Mouse (Mus musculus) limb, embryonic 15.5 days (tissue): ENCODE results near the gene Slc9a5. TPM values are rescaled to one million over a fixed set of nuclear protein-coding genes. Genes with fewer than 3 reads are reported as not detected.
A peak's percentile ranks its signal among the peaks of the same experiment; 100 is the strongest.

Experiments
- ATAC-seq: fragments of 200-750 bp; cut with Nextera tagmentation; 2 replicates; pipeline ENCODE4 v1.8.0; 2017; ENCODE audit warnings: low read depth, moderate TSS enrichment; ENCODE audit not compliant: insufficient number of reproducible peaks, low FRiP score, low TSS enrichment
- H3K27ac ChIP-seq: fragments of 300-500 bp; sonication (generic); 2 replicates; pipeline ENCODE4 v1.5.1; 2015; ENCODE audit warnings: moderate library complexity, mild to moderate bottlenecking, inconsistent platforms
- H3K27me3 ChIP-seq: fragments of 300-500 bp; sonication (generic); 2 replicates; pipeline ENCODE4 v1.6.1; 2015; ENCODE audit warnings: inconsistent platforms
- H3K36me3 ChIP-seq: fragments of 300-500 bp; sonication (generic); 2 replicates; pipeline ENCODE4 v1.6.1; 2015; ENCODE audit warnings: inconsistent platforms
- H3K4me1 ChIP-seq: fragments of 300-500 bp; sonication (generic); 2 replicates; pipeline ENCODE4 v1.6.1; 2015; ENCODE audit warnings: inconsistent platforms
- H3K4me2 ChIP-seq: fragments of 300-500 bp; sonication (generic); 2 replicates; pipeline ENCODE4 v1.6.1; 2015; ENCODE audit warnings: mild to moderate bottlenecking, inconsistent platforms
- H3K4me3 ChIP-seq: fragments of 300-500 bp; sonication (generic); 2 replicates; pipeline ENCODE4 v1.5.1; 2015; ENCODE audit warnings: mild to moderate bottlenecking, inconsistent platforms
- H3K9ac ChIP-seq: fragments of 300-500 bp; sonication (generic); 2 replicates; pipeline ENCODE4 v1.6.1; 2015; ENCODE audit warnings: inconsistent platforms
- H3K9me3 ChIP-seq: fragments of 300-500 bp; sonication (generic); 2 replicates; pipeline ENCODE4 v1.6.1; 2016; ENCODE audit warnings: inconsistent platforms
- WGBS: fragments of 180-500 bp; shearing (Covaris S2); methylation state at CpG from one replicate; pipeline ENCODE4 v1.1.7; 2015; 5-methylcytosine and 5-hydroxymethylcytosine counted together
- polyA plus RNA-seq: library from polyadenylated mRNA; unstranded; fragments of >200 nt; fragmentation: Nextera tagmentation; extraction: Ambion mirVana; gene quantifications from 2 replicates; pipeline ENCODE4 v1.2.1, GENCODE M21; 2015

Slc9a5 gene
- polyA plus RNA-seq, 1 experiment from 2014 or later, result 2.9 TPM

DNA sequence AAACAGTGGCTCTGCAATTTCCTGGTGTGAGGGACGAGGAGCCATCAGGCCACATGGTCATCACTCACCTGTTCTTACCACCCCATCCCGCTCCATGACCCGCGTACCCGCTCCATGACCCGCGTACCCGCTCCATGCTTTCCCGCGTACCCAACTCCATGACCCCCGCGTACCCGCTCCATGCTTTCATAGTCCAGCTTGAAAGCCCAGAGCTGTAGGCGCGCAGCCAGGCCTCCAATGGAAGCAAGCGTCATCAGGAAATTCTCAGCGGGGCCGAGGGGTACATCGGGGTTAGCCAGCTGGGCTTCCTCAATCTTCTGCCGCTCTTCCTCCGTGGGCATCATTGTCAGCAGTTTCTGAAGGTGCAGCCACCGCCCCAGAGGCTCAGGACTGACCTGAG, 17.2 kb upstream of the Slc9a5 start:
- Histone ChIP-seq H3K36me3 (peaks cover 84% of the 10 kb centered on the region), H3K4me1 (peaks cover 15% of the 10 kb centered on the region), H3K4me2 (no peak overlapping the region), H3K4me3 (no peak overlapping the region), H3K9ac (no peak overlapping the region), H3K27ac (no peak overlapping the region), H3K9me3 (no peaks in the 10 kb centered on the region), H3K27me3 (no peaks in the 10 kb centered on the region)
- no peak for ATAC-seq
- 94% methylated on average over 22 of the region's 22 CpGs for whole genome bisulfite sequencing

DNA sequence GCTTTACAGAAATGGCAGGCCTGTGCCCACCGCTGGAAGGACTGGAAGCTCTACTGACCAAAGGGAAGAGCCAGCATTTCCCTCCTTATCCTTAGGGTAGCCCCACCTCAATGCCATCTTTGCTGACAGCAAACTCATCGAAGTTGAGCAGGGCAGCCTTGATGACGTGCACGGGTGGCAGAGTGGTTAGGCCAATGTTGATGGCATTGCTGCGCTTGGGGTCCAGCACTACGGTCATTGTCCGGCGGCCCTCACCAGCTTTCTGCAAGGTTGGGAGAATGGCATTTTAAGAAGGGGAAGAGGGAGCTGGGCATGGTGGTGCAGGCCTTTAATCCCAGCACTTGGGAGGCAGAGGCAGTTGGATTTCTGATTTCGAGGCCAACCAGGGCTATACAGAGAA, 16.7 kb upstream of the Slc9a5 start:
- H3K27me3 ChIP-seq, result no peaks in the 10 kb centered on the region
- H3K9me3 ChIP-seq, result no peaks in the 10 kb centered on the region
- H3K36me3 ChIP-seq, result peaks cover 89% of the 10 kb centered on the region
- H3K27ac ChIP-seq, result no peak overlapping the region
- no peak for ATAC-seq
- no peak overlapping the region for H3K4me2 ChIP-seq
- no peak overlapping the region for H3K4me3 ChIP-seq
- peaks cover 14% of the 10 kb centered on the region for H3K4me1 ChIP-seq
- no peak overlapping the region for H3K9ac ChIP-seq
- WGBS, result 94% methylated on average over 9 of the region's 9 CpGs

DNA sequence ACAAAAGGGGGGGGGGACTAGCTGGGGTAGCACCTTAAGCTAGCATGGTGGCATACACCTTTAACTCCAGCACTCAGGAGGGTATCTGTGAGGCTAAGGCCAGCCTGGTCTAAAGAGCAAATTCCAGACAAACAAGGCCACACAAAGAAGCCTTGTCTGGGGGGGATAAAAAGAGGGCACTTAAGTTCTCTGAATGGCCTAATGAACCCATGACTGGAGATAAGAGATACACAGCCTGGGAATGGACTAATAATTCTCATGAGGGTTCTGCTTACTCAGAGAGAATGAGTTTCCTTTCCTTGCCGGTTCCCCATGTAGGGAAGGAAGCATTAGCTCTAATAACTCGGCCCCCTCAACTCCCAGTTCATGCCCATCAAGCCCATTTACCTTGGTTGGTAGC, 16.1 kb upstream of the Slc9a5 start:
- no peak overlapping the region for H3K4me2 ChIP-seq
- H3K9me3 ChIP-seq, result no peaks in the 10 kb centered on the region
- WGBS, result 80% methylated on average over 2 of the region's 2 CpGs
- no peak overlapping the region for H3K27ac ChIP-seq
- peaks cover 8% of the 10 kb centered on the region for H3K4me1 ChIP-seq
- H3K27me3 ChIP-seq, result no peaks in the 10 kb centered on the region
- no peak for ATAC-seq
- no peak overlapping the region for H3K9ac ChIP-seq
- peaks cover 93% of the 10 kb centered on the region for H3K36me3 ChIP-seq
- H3K4me3 ChIP-seq, result no peak overlapping the region

DNA sequence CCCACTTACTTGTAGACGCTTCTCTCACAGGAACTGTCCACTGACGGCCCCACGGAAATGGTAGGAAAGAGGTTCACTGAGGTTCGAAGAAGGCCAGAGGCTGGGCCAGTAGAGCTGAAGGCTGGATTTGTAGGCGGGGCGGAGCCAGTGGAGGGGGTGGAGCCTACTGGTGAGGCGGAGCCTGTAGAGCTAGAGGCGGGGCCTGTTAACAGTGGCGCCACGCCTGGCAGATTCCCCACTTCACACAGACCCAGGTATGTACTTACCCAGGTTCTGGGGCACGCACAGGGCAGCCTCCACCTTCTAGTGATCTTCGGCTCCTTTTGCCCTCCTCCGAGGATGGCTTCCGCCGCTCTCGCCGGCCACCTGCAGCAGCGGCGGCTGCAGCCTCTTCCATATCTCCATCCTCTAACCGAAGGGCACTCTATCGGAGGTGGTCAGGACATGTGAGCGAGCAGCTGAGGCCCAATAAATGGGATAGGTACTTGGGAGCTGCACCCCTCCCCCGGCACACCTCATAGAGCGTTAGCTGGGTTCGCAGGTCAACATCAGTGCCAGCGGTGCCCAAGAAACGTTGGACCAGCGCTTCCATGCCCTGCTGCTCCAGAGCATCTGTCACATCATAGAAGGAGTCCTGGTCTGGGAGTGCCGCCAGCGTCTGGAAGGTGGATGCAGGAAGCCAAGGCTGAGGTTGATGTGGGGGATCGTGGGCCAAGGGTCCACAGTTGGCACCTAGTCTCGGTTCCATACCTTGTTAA, 12.1 kb upstream of the Slc9a5 start:
- H3K9me3 ChIP-seq, result no peaks in the 10 kb centered on the region
- no peak for ATAC-seq
- no peak overlapping the region for H3K9ac ChIP-seq
- H3K4me3 ChIP-seq, result no peak overlapping the region
- H3K4me1 ChIP-seq, result peaks cover 15% of the 10 kb centered on the region
- H3K36me3 ChIP-seq, result peaks cover 64% of the 10 kb centered on the region
- WGBS, result 55% methylated on average over 32 of the region's 32 CpGs
- H3K27me3 ChIP-seq, result no peaks in the 10 kb centered on the region
- H3K27ac ChIP-seq, result no peak overlapping the region
- no peak overlapping the region for H3K4me2 ChIP-seq

DNA sequence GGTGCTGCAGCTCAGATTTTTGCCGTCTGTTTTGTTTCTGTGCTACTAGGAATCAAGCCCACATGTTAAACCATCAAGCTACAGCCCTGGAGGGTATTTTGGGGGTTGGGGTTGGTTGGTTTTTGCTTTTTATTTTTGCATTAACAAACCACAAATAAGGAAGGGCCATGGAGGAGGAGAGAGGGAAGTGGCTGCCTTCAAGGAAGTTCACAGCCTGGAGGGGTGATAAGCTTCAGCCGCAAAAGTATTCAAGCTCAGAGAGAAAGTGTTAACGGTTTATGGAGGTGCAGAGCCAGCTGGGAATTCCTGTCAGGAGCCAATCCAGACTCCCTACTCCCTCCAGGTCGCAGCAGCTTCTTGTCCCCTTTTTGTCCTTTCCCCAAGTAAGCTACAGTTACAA, 9.7 kb upstream of the Slc9a5 start:
- no peak overlapping the region for H3K4me3 ChIP-seq
- no peak overlapping the region for H3K4me2 ChIP-seq
- no peaks in the 10 kb centered on the region for H3K9me3 ChIP-seq
- no peak for ATAC-seq
- H3K27ac ChIP-seq, result no peak overlapping the region
- 13% methylated on average over 4 of the region's 4 CpGs for WGBS
- peaks cover 19% of the 10 kb centered on the region for H3K4me1 ChIP-seq
- peaks cover 42% of the 10 kb centered on the region for H3K36me3 ChIP-seq
- H3K9ac ChIP-seq, result no peak overlapping the region
- H3K27me3 ChIP-seq, result no peaks in the 10 kb centered on the region

DNA sequence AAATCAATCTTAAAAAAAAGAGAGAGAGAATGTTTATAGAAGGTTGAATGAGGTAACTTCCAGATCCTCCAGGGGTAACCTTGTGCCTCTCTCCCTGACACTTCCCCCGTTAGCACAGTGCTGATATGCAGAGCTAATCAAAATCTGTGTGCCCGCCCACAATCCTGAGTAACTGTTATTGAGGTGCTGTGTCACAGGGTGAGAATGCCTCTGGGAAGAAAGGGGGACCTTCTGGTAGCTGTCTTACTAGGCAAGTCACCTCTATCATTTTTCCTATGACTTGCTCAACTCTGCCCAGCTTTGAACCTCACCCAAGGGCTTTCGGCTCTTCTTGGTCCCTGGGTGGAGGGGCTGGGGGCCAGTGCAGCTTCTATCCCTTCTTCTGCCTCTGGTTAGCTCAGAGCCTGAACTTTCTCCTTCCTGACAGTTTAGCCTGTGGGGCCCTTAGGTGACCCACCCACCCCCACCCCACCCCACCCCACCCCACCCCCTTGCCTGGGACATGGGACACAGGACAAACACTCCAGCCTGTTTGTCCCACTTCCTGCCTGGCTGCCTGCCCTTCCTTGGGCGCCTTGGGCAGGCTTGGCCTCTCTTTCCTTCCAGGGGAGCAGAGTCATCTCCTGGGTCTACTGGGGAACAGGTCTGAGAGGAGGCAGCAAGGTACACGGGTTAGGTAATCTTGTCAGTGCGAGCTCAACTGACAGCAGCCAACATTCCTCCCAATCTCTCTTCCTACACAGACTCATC, 8.6 kb upstream of the Slc9a5 start:
- Histone ChIP-seq H3K36me3 (peaks cover 32% of the 10 kb centered on the region), H3K4me3 (no peak overlapping the region), H3K9ac (no peak overlapping the region), H3K4me2 (no peak overlapping the region), H3K27ac (no peak overlapping the region), H3K4me1 (peaks cover 25% of the 10 kb centered on the region), H3K27me3 (no peaks in the 10 kb centered on the region), H3K9me3 (no peaks in the 10 kb centered on the region)
- no peak for ATAC-seq
- 74% methylated on average over 5 of the region's 6 CpGs for WGBS

DNA sequence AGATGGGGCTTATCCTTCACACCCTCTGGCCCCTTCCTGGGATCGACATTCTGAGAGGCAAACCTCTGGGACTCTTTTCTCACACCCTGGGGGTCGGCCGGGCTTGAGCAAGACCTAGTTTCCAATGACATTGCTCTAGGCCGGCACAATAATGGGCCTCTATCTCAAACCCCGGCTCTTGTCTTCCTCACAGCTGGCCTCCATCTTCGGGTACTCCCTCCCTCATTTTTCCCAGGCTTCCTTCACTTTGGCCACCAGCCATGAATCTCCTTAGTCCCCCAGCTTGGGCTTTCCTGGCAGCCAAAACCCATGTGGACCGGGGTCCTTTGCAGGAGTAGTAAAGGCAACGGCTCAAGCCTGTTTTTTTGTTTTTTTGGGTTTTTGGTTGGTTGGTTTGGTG, 7.2 kb upstream of the Slc9a5 start:
- Histone ChIP-seq H3K9me3 (no peaks in the 10 kb centered on the region), H3K27ac (no peak overlapping the region; the same call in 1 of the 2 replicates), H3K9ac (no peak overlapping the region), H3K27me3 (no peaks in the 10 kb centered on the region), H3K4me1 (peaks cover 36% of the 10 kb centered on the region), H3K4me2 (no peak overlapping the region), H3K36me3 (peaks cover 19% of the 10 kb centered on the region), H3K4me3 (no peak overlapping the region)
- no peak for ATAC-seq
- 41% methylated on average over 8 of the region's 8 CpGs for WGBS

DNA sequence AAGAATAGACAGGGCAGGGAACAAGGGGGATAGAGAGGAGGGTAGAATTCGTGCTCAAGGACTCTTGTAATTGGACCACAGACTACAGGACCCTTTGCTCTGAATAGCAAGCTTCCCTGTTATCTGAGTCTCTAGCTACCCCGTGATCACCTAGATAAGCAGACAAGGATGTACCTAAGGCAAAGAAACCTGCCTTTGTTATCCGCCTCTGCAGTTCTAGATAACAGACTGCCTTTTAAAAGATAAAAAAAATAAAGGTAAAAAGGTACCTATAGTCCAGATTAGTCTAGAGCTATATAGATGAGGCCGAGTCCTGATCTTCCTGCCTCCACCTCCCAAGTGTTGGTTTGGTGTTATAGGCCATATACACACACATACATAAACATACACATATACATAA, 5.9 kb upstream of the Slc9a5 start:
- Histone ChIP-seq H3K36me3 (peaks cover 7% of the 10 kb centered on the region), H3K27ac (no peak overlapping the region), H3K9ac (no peak overlapping the region), H3K9me3 (no peaks in the 10 kb centered on the region), H3K4me3 (no peak overlapping the region), H3K4me1 (peaks cover 45% of the 10 kb centered on the region), H3K27me3 (no peaks in the 10 kb centered on the region), H3K4me2 (no peak overlapping the region)
- no peak for ATAC-seq
- WGBS, result 85% methylated on average over 4 of the region's 4 CpGs

DNA sequence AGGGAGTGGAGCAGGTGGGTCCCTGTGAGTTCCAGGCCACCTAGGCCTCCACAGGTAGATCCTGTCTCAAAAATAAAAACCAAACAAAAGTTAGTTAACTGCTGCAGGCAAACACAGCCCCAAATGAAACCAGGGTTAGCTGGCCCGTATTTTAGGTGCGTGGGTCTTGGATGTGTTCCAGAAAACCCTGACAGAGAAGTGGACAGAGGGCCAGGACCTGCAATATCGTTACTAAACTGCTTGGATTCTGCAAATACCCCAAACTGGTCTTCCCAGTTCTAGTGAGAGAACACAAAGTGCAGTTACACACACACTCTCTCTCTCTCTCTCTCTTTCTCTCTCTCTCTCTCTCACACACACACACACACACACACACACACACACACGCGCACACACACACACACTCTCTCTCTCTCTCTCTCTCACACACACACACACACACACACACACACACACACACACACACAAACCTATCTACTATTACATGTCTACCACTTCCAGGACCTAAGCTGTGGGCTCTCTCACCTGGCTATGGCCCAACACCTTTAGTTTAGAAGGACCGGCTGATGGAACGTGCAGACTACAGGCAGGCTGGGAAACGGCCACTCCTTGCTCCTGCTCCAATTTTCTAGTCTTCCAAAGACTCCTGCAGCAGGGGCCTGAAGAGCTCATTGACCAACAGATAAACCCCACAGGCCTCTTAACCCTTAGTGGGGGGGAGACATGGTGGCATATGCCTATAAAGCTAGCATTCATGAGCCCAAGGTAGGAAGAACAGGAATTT, 4.7 kb upstream of the Slc9a5 start:
- Histone ChIP-seq H3K4me2 (no peak overlapping the region), H3K4me1 (peaks cover 47% of the 10 kb centered on the region), H3K9me3 (no peaks in the 10 kb centered on the region), H3K4me3 (no peak overlapping the region), H3K27ac (no peak overlapping the region; the same call in 1 of the 2 replicates), H3K36me3 (no peaks in the 10 kb centered on the region), H3K27me3 (no peaks in the 10 kb centered on the region), H3K9ac (no peak overlapping the region)
- ATAC-seq, result no peak
- WGBS, result 67% methylated on average over 8 of the region's 8 CpGs

DNA sequence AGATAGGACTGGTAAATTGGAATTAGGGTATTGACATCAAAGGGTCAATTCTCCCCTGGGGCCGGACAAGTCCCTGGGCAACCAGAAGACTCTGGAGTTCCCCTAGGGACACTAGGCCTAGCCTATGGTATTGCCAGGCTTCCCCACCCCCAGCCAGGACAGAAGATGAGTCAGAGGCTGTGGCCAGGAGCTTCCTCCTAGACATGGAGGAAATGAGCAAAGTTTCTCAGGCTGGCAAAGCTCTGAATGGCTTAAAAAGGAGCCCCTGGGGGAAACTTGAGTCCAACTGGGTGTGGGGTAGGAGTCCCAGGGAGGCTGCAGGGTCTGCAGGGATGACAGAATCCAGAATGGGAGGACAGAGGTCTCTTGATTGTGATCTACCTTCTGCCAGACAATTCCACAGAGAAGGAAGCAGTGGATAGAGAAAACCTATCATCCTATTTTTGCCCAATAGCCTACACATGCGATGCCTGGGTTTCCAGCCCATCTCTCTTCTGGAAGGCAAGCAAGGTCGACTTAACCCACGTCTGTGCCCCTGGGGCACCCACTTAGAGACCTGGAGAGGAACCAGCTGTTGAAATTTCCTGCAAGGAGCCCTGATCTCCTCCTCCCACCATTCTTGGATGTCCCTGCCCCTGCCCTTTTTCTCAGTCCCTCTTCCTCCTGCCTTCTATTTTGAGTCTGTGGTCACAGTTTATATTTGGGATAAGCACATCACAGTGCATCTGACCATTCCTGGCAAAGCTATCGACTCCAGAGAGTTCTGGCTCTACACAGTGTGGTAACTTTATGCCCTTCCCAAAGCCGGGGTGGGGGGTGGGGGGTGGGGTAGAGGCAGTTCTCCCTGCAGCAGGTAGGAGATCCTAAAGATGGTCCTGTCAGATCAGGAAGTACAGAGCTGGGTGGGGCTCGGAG, 3.3 kb upstream of the Slc9a5 start:
- H3K36me3 ChIP-seq, result no peaks in the 10 kb centered on the region
- WGBS, result 51% methylated on average over 7 of the region's 7 CpGs
- no peaks in the 10 kb centered on the region for H3K9me3 ChIP-seq
- no peak overlapping the region for H3K9ac ChIP-seq
- no peak overlapping the region for H3K4me3 ChIP-seq
- ATAC-seq, result no peak
- no peak overlapping the region for H3K4me2 ChIP-seq
- peak overlapping the region; percentile 22 for H3K27ac ChIP-seq
- H3K4me1 ChIP-seq, result peaks cover 54% of the 10 kb centered on the region
- H3K27me3 ChIP-seq, result no peaks in the 10 kb centered on the region
